Mouse (Mus musculus) erythroblast, embryonic 14.5 days (primary cell): Measurements from ENCODE around the gene Itfg2.

Experiments used
- GATA1 ChIP-seq: IDR thresholded peaks from 2 replicates; pipeline ENCODE4 v1.6.1; 2012; ENCODE audit warnings: low read length, inconsistent platforms, mixed read lengths
- TAL1 ChIP-seq: IDR thresholded peaks from 3 replicates; pipeline ENCODE4 v1.6.1; 2012; ENCODE audit warnings: low read length, inconsistent platforms, mixed read lengths

GRCm38 (mm10) chr6:128460321-128460720 is 35.6 kb upstream of the Itfg2 start:
- TF ChIP-seq GATA1 (no peak), TAL1 (no peak)
